Mouse (Mus musculus): ENCODE data around the gene AF366264. TPM values are rescaled to one million over a fixed set of nuclear protein-coding genes. Genes with fewer than 3 reads are reported as not detected.
"Not testable (repeated sequence)": the region's sequence is repeated elsewhere in the genome, so short reads cannot be mapped to it uniquely, and the experiment has no call there.

AF366264 gene
- not detected in 2 replicates for polyA plus RNA-seq (2015; fragmentation: Nextera tagmentation; extraction: Ambion mirVana)

DNA sequence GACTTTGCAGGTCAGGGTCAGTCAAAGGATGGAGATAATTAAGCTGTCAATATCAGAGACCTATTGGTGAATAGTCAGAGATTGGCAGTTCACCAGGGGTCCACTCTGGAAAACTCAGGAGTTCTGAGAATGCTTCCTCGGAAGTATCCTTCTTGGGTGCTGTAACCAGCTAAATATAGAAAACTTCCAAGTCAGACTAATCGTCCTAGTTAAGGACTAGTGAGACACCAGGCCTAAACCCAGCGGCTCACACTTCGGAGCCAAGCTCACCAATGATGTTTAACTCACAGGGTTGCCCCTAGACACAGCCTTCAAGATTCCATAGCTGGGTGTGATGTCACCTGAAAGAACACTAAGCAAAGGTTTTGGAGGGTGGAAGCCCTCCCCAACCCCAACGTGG, at the start of gene AF366264:
Gene AF366264 (minus strand): TSS at position 101 of the 400 bp plus-strand sequence.
- WGBS = 86% methylated on average over 5 of the region's 5 CpGs
- H3K9ac ChIP-seq; H3K4me3 ChIP-seq; H3K27ac ChIP-seq; H3K4me2 ChIP-seq; ATAC-seq (ENCODE audit: insufficient number of reproducible peaks, low FRiP score, low TSS enrichment, low read depth); H3K9me3 ChIP-seq; H3K27me3 ChIP-seq; H3K4me1 ChIP-seq; H3K36me3 ChIP-seq: not testable (repeated sequence)

DNA sequence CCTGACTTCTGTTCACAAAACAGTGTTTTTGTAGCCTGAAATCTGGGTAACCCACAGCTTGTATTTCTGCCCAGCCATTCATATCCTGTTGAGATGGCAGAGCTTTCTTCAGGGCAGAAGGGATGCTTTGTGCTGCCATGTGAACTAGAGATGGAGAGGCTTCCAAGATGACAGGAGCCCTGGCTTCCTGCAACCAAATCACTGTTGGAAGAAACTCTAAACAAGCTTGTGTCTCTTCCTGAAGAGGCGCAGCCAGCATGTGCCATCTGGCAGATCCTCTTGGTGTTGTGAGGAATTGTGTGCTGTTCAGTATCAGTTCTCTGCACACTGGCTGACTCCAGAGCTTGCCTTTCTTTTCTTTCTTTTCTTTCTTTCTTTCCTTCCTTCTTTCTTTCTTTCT, 5.1 kb upstream of the AF366264 start:
- not testable (repeated sequence) for H3K4me2 ChIP-seq; H3K27ac ChIP-seq; H3K9me3 ChIP-seq; H3K27me3 ChIP-seq; H3K4me3 ChIP-seq; H3K4me1 ChIP-seq; ATAC-seq (ENCODE audit: insufficient number of reproducible peaks, low FRiP score, low TSS enrichment, low read depth); H3K9ac ChIP-seq; H3K36me3 ChIP-seq
- 93% methylated on average over 1 of the region's 1 CpGs for WGBS

DNA sequence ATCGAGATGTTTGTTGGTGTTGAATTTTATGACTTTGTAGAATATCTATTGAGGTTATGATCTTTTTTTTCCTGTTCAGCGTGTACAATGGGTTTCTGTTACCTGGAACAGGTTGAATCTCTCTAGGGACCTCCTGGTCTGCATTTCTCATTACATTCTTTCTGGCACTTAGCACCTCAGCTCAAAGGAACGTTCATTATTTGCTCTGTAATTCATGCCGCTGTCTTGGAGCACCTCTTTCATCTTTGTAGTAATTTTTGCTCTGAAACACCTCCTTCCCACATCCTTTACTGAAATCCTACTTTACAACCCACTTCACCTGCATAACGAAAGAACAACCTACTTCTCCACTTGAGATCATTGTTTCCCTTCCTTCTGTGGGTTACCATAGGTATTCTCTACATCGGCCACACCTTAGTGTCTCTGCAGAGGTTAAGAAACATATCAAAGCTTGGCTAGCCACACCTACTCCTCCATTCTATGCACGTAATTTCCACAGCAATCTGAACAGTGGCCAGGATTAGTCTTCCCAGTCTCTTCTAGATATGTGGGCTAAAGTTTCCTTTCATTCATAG, 9.5 kb downstream of the AF366264 start:
- Histone ChIP-seq H3K36me3 (no peaks in the 10 kb centered on the region), H3K9ac (no peak overlapping the region), H3K27me3 (no peaks in the 10 kb centered on the region), H3K4me2 (no peak overlapping the region), H3K4me3 (no peak overlapping the region), H3K9me3 (no peaks in the 10 kb centered on the region), H3K27ac (no peak overlapping the region), H3K4me1 (no peaks in the 10 kb centered on the region)
- WGBS = 64% methylated on average over 7 of the region's 7 CpGs
- no peak for ATAC-seq (ENCODE audit: insufficient number of reproducible peaks, low FRiP score, low TSS enrichment, low read depth)

DNA sequence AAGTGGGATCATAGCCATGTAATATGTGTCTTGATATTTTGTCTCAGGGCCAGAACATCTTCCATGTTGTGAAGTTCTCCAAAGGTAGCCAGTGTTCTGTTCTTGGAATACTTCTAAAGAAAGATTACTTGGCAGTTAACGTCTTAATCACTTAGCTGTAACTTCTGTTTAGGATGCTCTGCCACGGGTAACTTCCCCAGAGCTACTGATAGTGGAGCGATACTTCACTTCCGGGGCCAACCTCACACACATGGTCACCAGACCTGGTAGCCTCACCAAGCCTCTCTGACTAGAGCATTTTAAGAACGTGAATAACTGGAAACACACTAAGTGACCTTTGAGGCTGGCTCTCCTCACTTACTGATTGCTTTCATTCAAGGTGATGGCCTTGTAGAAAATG, 38.6 kb downstream of the AF366264 start:
- no peaks in the 10 kb centered on the region for H3K4me1 ChIP-seq
- no peak overlapping the region for H3K4me2 ChIP-seq
- H3K36me3 ChIP-seq = peaks cover 42% of the 10 kb centered on the region
- no peak overlapping the region for H3K4me3 ChIP-seq
- no peaks in the 10 kb centered on the region for H3K27me3 ChIP-seq
- H3K9ac ChIP-seq = no peak overlapping the region
- 88% methylated on average over 5 of the region's 5 CpGs for WGBS
- ATAC-seq (ENCODE audit: insufficient number of reproducible peaks, low FRiP score, low TSS enrichment, low read depth) = no peak
- H3K9me3 ChIP-seq = no peaks in the 10 kb centered on the region
- no peak overlapping the region for H3K27ac ChIP-seq

DNA sequence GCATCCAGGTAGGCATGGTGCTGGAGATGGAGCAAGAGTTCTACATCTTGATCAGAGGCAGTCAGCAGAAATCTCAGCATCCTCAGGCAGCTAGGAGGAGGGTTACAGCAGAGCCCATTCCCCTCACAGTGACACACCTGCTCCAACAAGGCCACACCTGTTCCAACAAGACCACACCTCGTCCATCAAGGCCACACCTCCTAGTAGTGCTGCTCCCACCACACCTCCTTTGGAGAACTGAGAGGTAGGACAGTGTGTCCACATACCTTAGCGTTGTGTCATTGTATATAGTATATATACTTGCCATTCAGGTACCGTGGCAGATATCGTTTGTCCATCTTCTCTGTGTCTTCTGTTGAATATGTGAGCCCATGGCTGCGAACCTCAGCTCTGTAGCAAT, 40.5 kb downstream of the AF366264 start:
- H3K4me3 ChIP-seq = no peak overlapping the region

DNA sequence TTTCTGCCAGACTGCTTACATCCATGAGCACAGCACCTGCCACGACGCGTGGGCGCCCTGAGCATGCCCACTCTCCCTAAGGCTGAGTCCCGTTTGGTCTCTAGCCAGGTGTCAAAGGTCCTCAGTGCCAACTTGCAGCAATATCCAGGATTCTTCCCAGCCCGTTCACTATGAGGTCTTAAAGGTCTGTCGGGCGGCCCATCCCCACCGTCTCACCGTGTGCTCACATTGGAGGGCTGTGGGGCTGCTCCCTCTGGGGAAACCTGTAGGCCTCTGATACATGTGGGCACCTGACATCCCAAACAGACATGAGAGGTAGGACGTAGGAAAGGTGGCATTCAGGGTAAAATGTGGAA, 44.5 kb downstream of the AF366264 start:
- peaks cover 73% of the 10 kb centered on the region for H3K36me3 ChIP-seq
- ATAC-seq (ENCODE audit: insufficient number of reproducible peaks, low FRiP score, low TSS enrichment, low read depth) = no peak
- H3K9me3 ChIP-seq = no peaks in the 10 kb centered on the region
- no peaks in the 10 kb centered on the region for H3K27me3 ChIP-seq
- WGBS = 90% methylated on average over 11 of the region's 11 CpGs
- H3K4me3 ChIP-seq = no peak overlapping the region
- no peak overlapping the region for H3K9ac ChIP-seq
- no peak overlapping the region for H3K4me2 ChIP-seq
- H3K4me1 ChIP-seq = no peaks in the 10 kb centered on the region
- H3K27ac ChIP-seq = no peak overlapping the region

More for the DNA sequence above, 40.5 kb downstream of the AF366264 start:
- Histone ChIP-seq H3K27ac (no peak overlapping the region), H3K4me2 (no peak overlapping the region), H3K36me3 (peaks cover 57% of the 10 kb centered on the region), H3K4me1 (no peaks in the 10 kb centered on the region), H3K9me3 (no peaks in the 10 kb centered on the region), H3K27me3 (no peaks in the 10 kb centered on the region), H3K9ac (no peak overlapping the region)
- ATAC-seq (ENCODE audit: insufficient number of reproducible peaks, low FRiP score, low TSS enrichment, low read depth) = no peak
- WGBS = 87% methylated on average over 5 of the region's 5 CpGs

DNA sequence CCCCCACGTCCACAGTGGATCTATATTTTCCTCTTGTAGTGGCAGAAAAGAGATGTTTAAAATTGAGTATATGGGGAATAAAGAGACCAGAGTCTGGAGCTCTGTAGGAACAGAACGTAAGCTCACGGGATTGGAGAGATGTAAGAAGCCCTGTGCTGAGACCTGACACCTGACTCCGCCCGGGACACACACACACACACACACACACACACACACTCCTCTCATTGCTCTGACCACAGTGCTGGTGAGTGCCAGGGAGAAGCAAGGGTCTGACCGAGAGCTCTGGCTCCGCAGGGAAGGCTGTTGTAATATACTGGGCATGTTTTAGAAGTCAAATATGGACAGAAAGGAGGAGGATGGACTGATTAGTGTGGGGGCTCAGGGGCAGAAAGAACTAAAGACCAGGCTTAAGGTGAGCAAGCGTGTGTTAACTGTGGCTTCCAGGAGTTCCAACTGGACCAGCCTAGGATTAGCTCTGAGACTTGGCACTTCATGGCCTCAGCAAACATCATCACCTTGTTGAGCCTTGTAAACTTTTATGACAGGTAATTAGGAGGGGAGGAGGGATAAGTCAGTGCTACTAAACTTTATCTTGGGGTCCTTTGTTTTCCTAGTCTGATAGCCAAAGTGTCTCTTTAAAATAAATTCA, 45.0 kb downstream of the AF366264 start:
- no peaks in the 10 kb centered on the region for H3K27me3 ChIP-seq
- peaks cover 68% of the 10 kb centered on the region for H3K36me3 ChIP-seq
- no peak overlapping the region for H3K27ac ChIP-seq
- no peaks in the 10 kb centered on the region for H3K4me1 ChIP-seq
- no peak overlapping the region for H3K9ac ChIP-seq
- WGBS = 83% methylated on average over 8 of the region's 8 CpGs
- no peak overlapping the region for H3K4me2 ChIP-seq
- no peaks in the 10 kb centered on the region for H3K9me3 ChIP-seq
- no peak overlapping the region for H3K4me3 ChIP-seq
- ATAC-seq (ENCODE audit: insufficient number of reproducible peaks, low FRiP score, low TSS enrichment, low read depth) = no peak

DNA sequence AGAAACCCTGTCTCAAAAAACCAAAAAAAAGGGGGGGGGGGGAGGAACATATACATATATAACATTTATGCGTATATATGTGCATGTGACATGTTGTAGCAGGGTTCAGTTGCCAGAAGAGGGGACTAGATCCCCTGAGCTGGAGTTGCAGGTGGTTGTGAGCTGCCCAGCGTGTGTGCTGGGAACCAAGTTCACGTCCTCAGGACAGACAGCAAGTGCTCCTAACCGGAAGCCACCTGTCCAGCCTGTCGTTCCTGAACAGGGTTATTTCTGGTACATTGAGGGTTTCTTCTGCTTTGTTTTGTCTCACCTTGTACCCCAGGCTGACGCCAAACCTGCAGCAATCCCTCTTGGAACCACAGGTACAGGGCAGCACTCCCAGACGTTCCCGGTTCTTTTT, 48.6 kb downstream of the AF366264 start:
- Histone ChIP-seq H3K9me3 (no peaks in the 10 kb centered on the region), H3K9ac (no peak overlapping the region), H3K27ac (no peak overlapping the region), H3K4me1 (peaks cover 12% of the 10 kb centered on the region), H3K4me2 (no peak overlapping the region), H3K36me3 (peaks cover 39% of the 10 kb centered on the region), H3K4me3 (no peak overlapping the region), H3K27me3 (no peaks in the 10 kb centered on the region)
- WGBS = 96% methylated on average over 8 of the region's 8 CpGs
- ATAC-seq (ENCODE audit: insufficient number of reproducible peaks, low FRiP score, low TSS enrichment, low read depth) = no peak

DNA sequence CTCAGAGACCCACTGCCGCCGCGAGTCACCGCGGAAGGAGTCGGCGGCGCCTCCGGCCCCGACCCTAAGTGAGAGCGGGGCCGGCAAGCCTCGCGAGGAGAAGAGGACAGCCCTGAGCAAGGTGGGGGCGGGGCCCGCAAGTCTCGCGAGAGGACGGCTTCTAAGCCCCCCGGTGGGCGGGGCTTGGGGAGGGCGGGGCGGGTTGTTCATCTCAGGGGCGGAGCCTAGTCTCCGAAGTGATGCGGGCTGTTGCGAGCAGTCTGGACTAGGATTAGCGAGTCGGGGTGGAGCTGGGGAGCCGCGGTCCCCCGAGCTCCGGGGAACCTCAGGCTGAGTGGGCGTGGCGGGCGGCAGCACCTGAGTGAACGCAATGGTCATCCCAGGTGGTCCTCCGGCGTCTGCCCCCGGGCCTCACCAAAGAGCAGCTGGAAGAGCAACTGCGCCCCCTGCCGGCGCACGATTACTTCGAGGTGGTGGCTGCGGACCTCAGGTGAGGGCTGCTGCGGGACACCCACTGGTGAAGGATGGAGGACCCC, 52.4 kb downstream of the AF366264 start:
- Histone ChIP-seq H3K9me3 (no peaks in the 10 kb centered on the region), H3K4me1 (peaks cover 17% of the 10 kb centered on the region), H3K27me3 (no peaks in the 10 kb centered on the region), H3K36me3 (peaks cover 26% of the 10 kb centered on the region), H3K9ac (peak overlapping the region; percentile 84), H3K4me3 (peak overlapping the region; percentile 77), H3K4me2 (peak overlapping the region; percentile 81), H3K27ac (peak overlapping the region; percentile 98)
- WGBS = under 1% methylated on average over 44 of the region's 47 CpGs
- peak; percentile 94 for ATAC-seq (ENCODE audit: insufficient number of reproducible peaks, low FRiP score, low TSS enrichment, low read depth)

DNA sequence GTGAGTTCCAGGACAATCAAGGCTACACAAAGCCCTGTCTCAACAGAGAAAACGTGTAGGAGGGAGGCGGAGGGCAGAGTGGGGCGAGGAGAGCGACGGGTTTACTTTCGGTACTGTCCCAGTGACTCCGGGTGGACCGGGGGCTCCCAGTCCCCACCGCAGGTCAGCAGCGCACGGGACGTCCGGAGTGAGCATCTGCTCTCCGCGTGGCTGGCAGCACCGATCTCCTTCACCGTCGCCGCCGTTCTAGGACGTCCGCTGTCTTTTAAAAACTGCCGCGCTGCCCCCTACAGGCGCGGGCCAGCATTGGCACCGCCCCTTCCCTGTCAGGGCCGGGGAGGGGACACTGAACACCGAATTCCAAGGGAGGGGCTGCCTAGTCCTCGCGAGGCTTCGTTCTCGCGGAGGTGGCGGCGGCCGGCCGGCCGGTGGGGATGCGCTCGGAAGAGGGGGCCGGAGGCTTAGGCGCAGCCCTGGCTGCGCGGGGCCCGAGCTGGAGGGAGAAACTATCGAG, 52.9 kb downstream of the AF366264 start, which contains the start of gene Upf3a:
Gene Upf3a (plus strand): TSS at position 366 of the 514 bp plus-strand sequence.
- Histone ChIP-seq H3K27me3 (no peaks in the 10 kb centered on the region), H3K36me3 (peaks cover 31% of the 10 kb centered on the region), H3K4me3 (peak within 1 kb of the TSS; percentile 77), H3K27ac (peak within 1 kb of the TSS; percentile 98), H3K4me2 (peak within 1 kb of the TSS; percentile 81), H3K9ac (peak within 1 kb of the TSS; percentile 84), H3K4me1 (peaks cover 17% of the 10 kb centered on the region), H3K9me3 (no peaks in the 10 kb centered on the region)
- peak; percentile 94 for ATAC-seq (ENCODE audit: insufficient number of reproducible peaks, low FRiP score, low TSS enrichment, low read depth)
- WGBS = under 1% methylated on average over 47 of the region's 47 CpGs
